Mouse (Mus musculus) lung, postnatal 0 days (tissue): ENCODE data around the gene Scgb2b7. TPM values are rescaled to one million over a fixed set of nuclear protein-coding genes. Genes with fewer than 3 reads are reported as not detected.
"Not testable (repeated sequence)": the region's sequence is repeated elsewhere in the genome, so short reads cannot be mapped to it uniquely, and the experiment has no call there.

Experiments used
- ATAC-seq: fragments of 200-750 bp; cut with Nextera tagmentation; 2 replicates; pipeline ENCODE4 v1.8.0; 2017; ENCODE audit warnings: moderate library complexity
- DNase-seq: peaks from one replicate; pipeline ENCODE4 v3.0.0-alpha.2; 2016; ENCODE audit warnings: low spot score
- H3K27ac ChIP-seq: fragments of 300-500 bp; sonication (generic); 2 replicates; pipeline ENCODE4 v1.5.1; 2014; ENCODE audit warnings: antibody characterized with exemption, mild to moderate bottlenecking, low read length, mixed read lengths
- H3K27me3 ChIP-seq: fragments of 300-500 bp; sonication (generic); replicated peaks from 2 replicates; pipeline ENCODE4 v1.6.1; 2014; ENCODE audit warnings: low read length, mixed read lengths; ENCODE audit not compliant: insufficient read depth
- H3K36me3 ChIP-seq: fragments of 300-500 bp; sonication (generic); 2 replicates; pipeline ENCODE4 v1.6.1; 2014; ENCODE audit warnings: low read length, mixed read lengths; ENCODE audit not compliant: insufficient read depth
- H3K4me1 ChIP-seq: fragments of 300-500 bp; sonication (generic); 2 replicates; pipeline ENCODE4 v1.6.1; 2014; ENCODE audit warnings: antibody characterized with exemption, low read depth, low read length, mixed read lengths; ENCODE audit not compliant: insufficient read depth
- H3K4me2 ChIP-seq: fragments of 300-500 bp; sonication (generic); replicated peaks from 2 replicates; pipeline ENCODE4 v1.6.1; 2014; ENCODE audit warnings: low read depth, mild to moderate bottlenecking, low read length, moderate library complexity, mixed read lengths
- H3K4me3 ChIP-seq: fragments of 300-500 bp; sonication (generic); 2 replicates; pipeline ENCODE4 v1.5.1; 2014; ENCODE audit warnings: low read depth, low read length
- H3K9ac ChIP-seq: fragments of 300-500 bp; sonication (generic); replicated peaks from 2 replicates; pipeline ENCODE4 v1.6.1; 2014; ENCODE audit warnings: low read depth, mild to moderate bottlenecking
- H3K9me3 ChIP-seq: fragments of 300-500 bp; sonication (generic); 2 replicates; pipeline ENCODE4 v1.6.1; 2016; ENCODE audit warnings: low read length, mixed read lengths
- WGBS: fragments of 180-500 bp; shearing (Covaris S2); extraction: QIAGEN DNeasy Blood & Tissue Kit; methylation state at CpG from one replicate; pipeline ENCODE4 v1.1.7; 2014; 5-methylcytosine and 5-hydroxymethylcytosine counted together
- polyA plus RNA-seq: library from polyadenylated mRNA; unstranded; fragments of >200 nt; fragmentation: Nextera tagmentation; extraction: Ambion mirVana; gene quantifications from 2 replicates; pipeline ENCODE4 v1.2.1, GENCODE M21; 2015

Scgb2b7 gene
- not detected in 2 replicates for polyA plus RNA-seq

DNA sequence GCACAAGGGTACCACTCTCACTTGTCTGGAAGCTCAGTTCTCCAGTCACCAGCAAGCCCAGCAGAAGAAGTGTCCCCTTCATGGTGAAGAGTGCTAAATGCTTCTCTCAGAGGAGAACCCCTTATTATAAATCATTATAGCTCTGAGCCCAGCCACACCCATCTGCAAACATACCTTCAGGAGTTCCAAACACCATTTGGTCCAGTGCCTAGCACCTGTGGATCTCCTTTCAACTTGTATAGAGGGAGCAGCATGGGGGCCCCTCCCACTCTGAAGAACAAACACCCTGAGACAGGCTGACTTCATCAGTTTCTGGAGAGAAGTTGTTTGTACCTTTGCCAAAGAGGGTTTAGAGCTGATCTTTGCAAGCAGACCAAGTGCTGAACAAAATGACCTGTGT lies at the start of gene Scgb2b7:
TSS of gene Scgb2b7 (minus strand) at position 101 of the 400 bp plus-strand sequence.
- DNase-seq, H3K4me3 ChIP-seq: not testable (repeated sequence)

DNA sequence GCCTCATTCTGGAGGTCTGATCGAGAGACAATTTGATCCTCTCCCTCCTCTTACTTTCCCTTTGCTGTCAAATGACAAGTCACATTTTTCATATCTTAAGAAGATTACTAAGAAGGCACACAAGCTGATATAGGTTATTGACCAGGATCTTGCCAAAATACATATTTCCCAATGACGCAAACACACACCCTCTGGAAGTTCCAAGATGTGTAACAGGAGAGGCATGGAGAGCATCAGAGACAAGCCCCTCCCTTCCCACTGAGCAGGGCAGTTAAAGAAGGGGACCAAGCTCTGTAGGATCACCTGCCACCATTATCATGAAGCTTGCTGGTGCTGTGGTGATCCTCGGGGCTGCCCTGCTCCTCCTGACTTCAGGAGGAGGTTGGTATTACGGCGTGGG lies 6.8 kb upstream of the Scgb2b7 start, which contains the start of gene Scgb1b7:
TSS of gene Scgb1b7 (plus strand) at position 301 of the 400 bp plus-strand sequence.
- H3K4me2 ChIP-seq, DNase-seq, H3K9ac ChIP-seq, H3K9me3 ChIP-seq, H3K27me3 ChIP-seq, ATAC-seq, H3K27ac ChIP-seq, H3K4me1 ChIP-seq, H3K4me3 ChIP-seq, H3K36me3 ChIP-seq: not testable (repeated sequence)
- 77% methylated on average over 3 of the region's 5 CpGs for WGBS

More for the DNA sequence above, at the start of gene Scgb2b7:
- H3K9ac ChIP-seq, ATAC-seq, H3K27ac ChIP-seq, H3K4me2 ChIP-seq, H3K4me1 ChIP-seq, H3K9me3 ChIP-seq, H3K27me3 ChIP-seq, H3K36me3 ChIP-seq: not testable (repeated sequence)

Other genes with a start within 250 kb of the Scgb2b7 start
- gene Scgb1b7, start 6.9 kb upstream of the Scgb2b7 start, polyA plus RNA-seq: not detected in 2 replicates